Mouse (Mus musculus) gonadal fat pad, adult 2 months (tissue): ENCODE measurements around the gene Tmem120b. TPM values are rescaled to one million over a fixed set of nuclear protein-coding genes. Genes with fewer than 3 reads are reported as not detected.

Experiments used
- DNase-seq: peaks from one replicate; pipeline ENCODE4 v3.0.0-alpha.2; 2012; ENCODE audit warnings: low read depth
- polyA plus RNA-seq: library from polyadenylated mRNA; depleted of rRNA; stranded (reverse); fragments of >200 nt; gene quantifications from 2 replicates; pipeline ENCODE4 v1.2.3, GENCODE M21; 2012; rRNA removed

The Tmem120b gene
- polyA plus RNA-seq, 1 experiment: 66.6 TPM

DNA sequence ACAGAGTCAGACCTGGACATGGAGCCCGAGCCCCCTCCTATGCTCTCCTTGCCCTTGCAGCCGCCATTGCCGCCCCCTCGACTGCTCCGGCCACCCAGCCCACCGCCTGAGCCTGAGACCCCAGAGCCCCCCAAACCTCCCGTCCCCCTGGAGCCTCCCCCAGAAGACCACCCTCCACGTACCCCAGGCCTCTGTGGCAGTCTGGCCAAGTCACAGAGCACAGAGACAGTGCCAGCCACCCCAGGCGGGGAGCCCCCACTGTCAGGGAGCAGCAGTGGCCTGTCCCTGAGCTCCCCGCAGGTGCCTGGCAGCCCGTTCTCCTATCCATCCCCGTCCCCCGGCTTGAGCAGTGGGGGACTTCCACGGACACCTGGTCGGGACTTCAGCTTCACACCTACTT lies 91.7 kb downstream of the Tmem120b start:
- no peak for DNase-seq

DNA sequence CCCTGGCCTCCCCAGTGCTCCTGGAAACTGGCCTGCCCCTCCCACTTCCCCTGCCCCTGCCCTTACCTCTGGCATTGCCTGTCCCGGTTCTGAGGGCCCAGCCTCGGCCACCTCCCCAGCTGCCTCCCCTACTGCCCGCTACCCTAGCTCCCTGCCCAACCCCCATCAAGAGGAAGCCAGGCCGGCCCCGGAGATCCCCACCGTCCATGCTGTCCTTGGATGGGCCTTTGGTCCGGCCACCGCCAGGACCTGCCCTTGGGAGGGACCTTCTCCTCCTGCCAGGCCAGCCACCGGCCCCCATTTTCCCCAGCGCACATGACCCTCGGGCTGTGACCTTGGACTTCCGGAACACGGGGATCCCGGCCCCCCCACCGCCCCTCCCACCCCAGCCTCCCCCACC lies 92.1 kb downstream of the Tmem120b start:
- no peak for DNase-seq

DNA sequence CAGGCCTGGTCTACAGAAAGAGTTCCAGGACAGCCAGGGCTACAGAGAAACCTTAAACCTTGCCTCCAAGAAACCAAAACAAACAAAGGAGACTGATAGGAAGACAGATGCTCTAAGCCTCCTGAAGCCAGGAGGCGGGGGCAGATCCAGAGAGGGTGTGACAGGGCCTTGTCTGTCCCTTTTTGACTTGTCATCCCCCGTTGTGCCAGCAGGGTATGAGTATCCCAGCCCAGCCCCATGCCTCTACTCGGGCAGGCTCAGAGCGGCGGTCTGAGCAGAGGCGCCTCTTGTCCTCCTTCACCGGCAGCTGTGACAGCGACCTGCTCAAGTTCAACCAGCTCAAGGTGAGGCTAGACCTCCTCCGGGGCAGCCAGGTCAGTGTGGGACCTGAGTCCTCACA lies 94.7 kb downstream of the Tmem120b start:
- DNase-seq: no peak

DNA sequence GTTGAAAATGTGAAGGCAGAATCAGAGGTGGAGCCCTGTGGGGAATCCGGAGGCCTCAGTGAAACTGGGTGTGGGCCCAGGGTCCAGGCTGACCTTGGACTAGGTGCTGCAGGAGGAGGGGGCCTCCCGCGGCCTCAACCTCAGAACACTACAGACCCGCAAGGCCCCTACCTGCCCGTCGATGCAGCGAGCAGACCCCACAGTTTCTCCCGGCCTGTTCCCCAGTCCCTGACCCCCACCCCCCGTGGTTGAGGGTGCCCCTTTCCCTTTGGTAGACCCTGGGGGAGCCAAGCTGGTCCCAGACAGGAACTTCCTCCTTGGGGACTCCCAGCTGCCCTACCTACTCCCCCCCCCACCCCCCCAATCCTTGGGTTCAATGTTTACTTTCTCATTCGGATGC lies 98.2 kb downstream of the Tmem120b start:
- no peak for DNase-seq

Other genes starting within 250 kb of the Tmem120b start
- 272 and 342 TPM in 2 replicates for gene Anapc5, start 247.1 kb upstream of the Tmem120b start, polyA plus RNA-seq
- 16.5 and 17.5 TPM in 2 replicates for gene Rnf34, start 218.4 kb upstream of the Tmem120b start, polyA plus RNA-seq
- 18.0 and 21.7 TPM in 2 replicates for gene Kdm2b, start 78.6 kb upstream of the Tmem120b start, polyA plus RNA-seq
- 43.4 and 44.0 TPM in 2 replicates for gene Orai1, start 53.3 kb upstream of the Tmem120b start, polyA plus RNA-seq
- gene Morn3, start 21.4 kb upstream of the Tmem120b start, polyA plus RNA-seq: 1.4 and 4.0 TPM in 2 replicates
- 2.1 and 2.7 TPM in 2 replicates for gene Rhof, start 64.3 kb downstream of the Tmem120b start, polyA plus RNA-seq
- 3.5 and 9.3 TPM in 2 replicates for gene Setd1b, start 73.8 kb downstream of the Tmem120b start, polyA plus RNA-seq
- gene Psmd9, start 101.0 kb downstream of the Tmem120b start, polyA plus RNA-seq: 28.0 and 36.1 TPM in 2 replicates
- 0.34 and 4.3 TPM in 2 replicates for gene Hpd, start 114.3 kb downstream of the Tmem120b start, polyA plus RNA-seq
- gene Wdr66, start 183.7 kb downstream of the Tmem120b start, polyA plus RNA-seq: 2.5 and 3.0 TPM in 2 replicates